Mouse (Mus musculus) MEL (cell line): ENCODE measurements at regions not wholly inside any gene's neighbourhood (a gene's known extent, or its start where the extent isn't known, plus 50 kb on each side); places are given as distances from the start of the nearest gene placed in this dataset.

Experiments used
- CHD2 ChIP-seq: IDR thresholded peaks from 2 replicates; pipeline ENCODE4 v1.6.1; 2011; ENCODE audit warnings: low read length, improper control_type of control experiment
- CTCF ChIP-seq, 3 experiments: IDR thresholded peaks in 2 of 3; conservative IDR thresholded peaks in 1 of 3; 2 replicates each; pipeline ENCODE4 v1.5.1; 2011 to 2012; ENCODE audit warnings: low read length in 3 of 3, low read depth in 2 of 3, mild to moderate bottlenecking in 2 of 3, improper control_type of control experiment in 1 of 3, inconsistent platforms in 1 of 3, mixed read lengths in 1 of 3, moderate library complexity in 1 of 3; ENCODE audit not compliant: control insufficient read depth in 1 of 3, insufficient read depth in 1 of 3, poor library complexity in 1 of 3, severe bottlenecking in 1 of 3
- ETS1 ChIP-seq: IDR thresholded peaks from 2 replicates; pipeline ENCODE4 v1.6.1; 2012; ENCODE audit warnings: low read depth, mild to moderate bottlenecking, inconsistent platforms, low read length, improper control_type of control experiment, moderate library complexity
- GATA1 ChIP-seq: IDR thresholded peaks from 2 replicates; pipeline ENCODE4 v1.6.1; 2011; ENCODE audit warnings: low read depth, low read length, improper control_type of control experiment
- JUND ChIP-seq: IDR thresholded peaks from 2 replicates; pipeline ENCODE4 v1.6.1; 2011; ENCODE audit warnings: low read depth, mild to moderate bottlenecking, improper control_type of control experiment, low read length
- KAT2A ChIP-seq: conservative IDR thresholded peaks from 2 replicates; pipeline ENCODE4 v1.6.1; 2012; ENCODE audit warnings: low read depth, low read length, improper control_type of control experiment, inconsistent platforms
- NELFE ChIP-seq: IDR thresholded peaks from 2 replicates; pipeline ENCODE4 v1.6.1; 2011; ENCODE audit warnings: low read depth, low read length, improper control_type of control experiment
- POLR2A ChIP-seq, 2 experiments: IDR thresholded peaks; 2 replicates each; pipeline ENCODE4 v1.6.1; 2011 to 2012; ENCODE audit warnings: low read length in 2 of 2, mild to moderate bottlenecking in 2 of 2, control low read depth in 1 of 2, improper control_type of control experiment in 1 of 2, low read depth in 1 of 2, moderate library complexity in 1 of 2; ENCODE audit not compliant: control insufficient read depth in 1 of 2, insufficient read depth in 1 of 2, poor library complexity in 1 of 2
- POLR2AphosphoS2 ChIP-seq: IDR thresholded peaks from 2 replicates; pipeline ENCODE4 v1.6.1; 2011; ENCODE audit warnings: low read length, improper control_type of control experiment
- RCOR1 ChIP-seq: IDR thresholded peaks from 2 replicates; pipeline ENCODE4 v1.6.1; 2012; ENCODE audit warnings: low read depth, mild to moderate bottlenecking, inconsistent platforms, low read length, improper control_type of control experiment
- SMC3 ChIP-seq: IDR thresholded peaks from 2 replicates; pipeline ENCODE4 v1.6.1; 2011; ENCODE audit warnings: low read depth, low read length, improper control_type of control experiment
- TAL1 ChIP-seq: IDR thresholded peaks from 2 replicates; pipeline ENCODE4 v1.6.1; 2012; ENCODE audit warnings: mild to moderate bottlenecking, inconsistent platforms, low read length, moderate library complexity, mixed read lengths
- USF2 ChIP-seq, 2 experiments: IDR thresholded peaks; 2 replicates each; pipeline ENCODE4 v1.6.1; 2011 to 2012; ENCODE audit warnings: improper control_type of control experiment in 2 of 2, low read length in 2 of 2, borderline replicate concordance in 1 of 2, inconsistent platforms in 1 of 2, low read depth in 1 of 2, mild to moderate bottlenecking in 1 of 2; ENCODE audit not compliant: insufficient read depth in 1 of 2
- ZC3H11A ChIP-seq: IDR thresholded peaks from 2 replicates; pipeline ENCODE4 v1.6.1; 2012; ENCODE audit warnings: low read depth, mild to moderate bottlenecking, inconsistent platforms, low read length, improper control_type of control experiment

GRCm38 (mm10) chr12:27089206-27089605 is 253.2 kb downstream of the Sox11 start:
- TF ChIP-seq CTCF (IDR thresholded peaks at IDR 0.05 in 2 of 3, conservative IDR thresholded peaks at IDR 0.05 in 1 of 3; ENCODE audit: control insufficient read depth in 1 of 3, insufficient read depth in 1 of 3, low read depth in 2 of 3, low read length in 3 of 3, poor library complexity in 1 of 3, severe bottlenecking in 1 of 3) (no peak), ZC3H11A (no peak), JUND (no peak), POLR2A (IDR thresholded peaks at IDR 0.05; ENCODE audit: control insufficient read depth in 1 of 2, insufficient read depth in 1 of 2, low read depth in 1 of 2, low read length in 2 of 2, poor library complexity in 1 of 2) (no peak), ETS1 (no peak), POLR2AphosphoS2 (no peak), KAT2A (no peak), RCOR1 (no peak), CHD2 (no peak), USF2 (IDR thresholded peaks at IDR 0.05; ENCODE audit: borderline replicate concordance in 1 of 2, insufficient read depth in 1 of 2, low read depth in 1 of 2, low read length in 2 of 2) (no peak), SMC3 (no peak), NELFE (no peak), GATA1 (no peak), TAL1 (no peak)
